Mouse (Mus musculus) neural tube, embryonic 14.5 days (tissue): Measurements from ENCODE around the gene Trp73. TPM values are rescaled to one million over a fixed set of nuclear protein-coding genes. Genes with fewer than 3 reads are reported as not detected.

ENCODE experiments used
- ATAC-seq: fragments of 200-750 bp; cut with Nextera tagmentation; 2 replicates; pipeline ENCODE4 v1.8.0; 2017; ENCODE audit warnings: low read depth, mild to moderate bottlenecking, moderate TSS enrichment, moderate library complexity
- H3K27ac ChIP-seq: fragments of 300-500 bp; sonication (generic); 2 replicates; pipeline ENCODE4 v1.5.1; 2014; ENCODE audit warnings: low read depth, mild to moderate bottlenecking, control low read depth, low read length, moderate library complexity, mixed read lengths
- H3K27me3 ChIP-seq: fragments of 300-500 bp; sonication (generic); 2 replicates; pipeline ENCODE4 v1.6.1; 2014; ENCODE audit warnings: low read length; ENCODE audit not compliant: control insufficient read depth, insufficient read depth
- H3K36me3 ChIP-seq: fragments of 300-500 bp; sonication (generic); 2 replicates; pipeline ENCODE4 v1.6.1; 2014; ENCODE audit warnings: low read length, mixed read lengths; ENCODE audit not compliant: control insufficient read depth, insufficient read depth
- H3K4me1 ChIP-seq: fragments of 300-500 bp; sonication (generic); 2 replicates; pipeline ENCODE4 v1.6.1; 2014; ENCODE audit warnings: low read length; ENCODE audit not compliant: control insufficient read depth, insufficient read depth
- H3K4me2 ChIP-seq: fragments of 300-500 bp; sonication (generic); 2 replicates; pipeline ENCODE4 v1.6.1; 2014; ENCODE audit warnings: mild to moderate bottlenecking, low read depth, low read length, control low read depth
- H3K4me3 ChIP-seq: fragments of 300-500 bp; sonication (generic); 2 replicates; pipeline ENCODE4 v1.5.1; 2014; ENCODE audit warnings: low read depth, low read length, control low read depth, mixed read lengths
- H3K9ac ChIP-seq: fragments of 300-500 bp; sonication (generic); replicated peaks from 2 replicates; pipeline ENCODE4 v1.6.1; 2014; ENCODE audit warnings: low read depth, mild to moderate bottlenecking, control low read depth, low read length, mixed read lengths
- H3K9me3 ChIP-seq: fragments of 300-500 bp; sonication (generic); 2 replicates; pipeline ENCODE4 v1.6.1; 2016; ENCODE audit warnings: low read length; ENCODE audit not compliant: control insufficient read depth
- WGBS: fragments of 180-500 bp; shearing (Covaris S2); extraction: QIAGEN DNeasy Blood & Tissue Kit; methylation state at CpG from one replicate; pipeline ENCODE4 v1.1.7; 2014; 5-methylcytosine and 5-hydroxymethylcytosine counted together
- polyA plus RNA-seq: library from polyadenylated mRNA; unstranded; fragments of >200 nt; fragmentation: Nextera tagmentation; extraction: Ambion mirVana; gene quantifications from 2 replicates; pipeline ENCODE4 v1.2.1, GENCODE M21; 2014

Trp73 gene
- polyA plus RNA-seq, 1 experiment from 2014 or later, result not detected

DNA sequence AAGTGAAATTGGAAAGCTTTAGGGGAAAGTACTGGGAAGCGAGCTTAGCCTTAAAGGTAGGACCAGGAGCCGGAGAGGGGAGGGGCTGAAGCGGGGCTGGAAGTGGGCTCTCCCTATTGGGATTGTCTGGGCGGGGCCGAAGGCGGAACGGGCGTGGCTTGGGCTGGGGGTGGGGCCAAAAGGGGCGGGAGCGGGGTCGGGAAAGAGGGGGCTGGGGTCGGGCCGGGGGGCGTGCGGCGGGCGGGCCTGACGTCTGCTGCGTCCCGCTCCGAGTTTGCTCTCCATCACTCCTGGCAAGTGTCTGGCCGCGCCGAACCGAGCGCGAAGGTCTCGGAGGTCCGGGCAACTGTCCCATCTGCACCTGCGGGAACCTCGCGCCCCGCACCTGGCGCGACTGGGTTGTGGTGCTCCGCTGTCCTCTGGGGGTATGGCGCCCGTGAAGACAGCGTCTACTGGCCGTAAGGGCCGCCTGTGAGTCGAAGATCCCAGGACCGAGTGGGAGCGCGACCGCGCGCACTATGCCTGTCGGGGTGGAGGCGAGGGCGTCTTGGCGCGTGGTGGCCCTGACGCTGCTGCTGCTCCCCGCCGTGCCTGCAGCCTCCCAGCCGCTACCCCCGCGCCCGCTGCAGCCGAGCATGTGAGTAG is 30.6 kb upstream of the Trp73 start, which contains the start of gene Megf6:
TSS of gene Megf6 (plus strand) at position 225 of the 645 bp plus-strand sequence.
- WGBS, result under 1% methylated on average over 54 of the region's 61 CpGs
- Histone ChIP-seq H3K36me3 (no peaks in the 10 kb centered on the region), H3K4me2 (peak within 1 kb of the TSS; percentile 92), H3K4me3 (peak within 1 kb of the TSS; percentile 42), H3K27ac (no peak within 1 kb of the TSS), H3K9ac (peak within 1 kb of the TSS; percentile 41), H3K9me3 (no peaks in the 10 kb centered on the region), H3K27me3 (peaks cover 38% of the 10 kb centered on the region), H3K4me1 (peaks cover 5% of the 10 kb centered on the region)
- peak; percentile 53 for ATAC-seq

DNA sequence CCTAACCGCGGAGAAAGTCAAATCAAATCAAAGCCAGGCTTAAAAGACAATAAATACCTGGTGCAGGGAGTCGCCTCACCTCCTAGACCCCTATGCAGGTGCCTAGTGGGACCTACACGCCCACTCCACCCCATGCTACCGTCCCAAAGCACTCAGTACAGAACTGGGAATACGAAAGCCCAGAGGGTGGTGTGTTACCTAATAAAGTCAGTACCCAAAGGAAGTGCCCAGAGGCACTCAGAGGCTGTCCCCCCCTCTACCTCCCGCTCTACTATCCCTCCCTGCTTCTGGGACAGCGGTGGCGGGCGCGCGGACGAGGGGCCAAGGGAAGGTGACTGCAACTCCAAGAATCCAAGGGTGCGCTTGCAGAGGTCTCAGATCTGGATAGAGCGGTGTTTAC is 30.0 kb upstream of the Trp73 start:
- peak overlapping the region; percentile 92 for H3K4me2 ChIP-seq
- ATAC-seq, result no peak
- H3K9me3 ChIP-seq, result no peaks in the 10 kb centered on the region
- H3K4me1 ChIP-seq, result peaks cover 5% of the 10 kb centered on the region
- no peak overlapping the region for H3K9ac ChIP-seq
- peak overlapping the region; percentile 42 for H3K4me3 ChIP-seq
- peaks cover 38% of the 10 kb centered on the region for H3K27me3 ChIP-seq
- H3K36me3 ChIP-seq, result no peaks in the 10 kb centered on the region
- no peak overlapping the region for H3K27ac ChIP-seq
- WGBS, result under 1% methylated on average over 15 of the region's 15 CpGs

DNA sequence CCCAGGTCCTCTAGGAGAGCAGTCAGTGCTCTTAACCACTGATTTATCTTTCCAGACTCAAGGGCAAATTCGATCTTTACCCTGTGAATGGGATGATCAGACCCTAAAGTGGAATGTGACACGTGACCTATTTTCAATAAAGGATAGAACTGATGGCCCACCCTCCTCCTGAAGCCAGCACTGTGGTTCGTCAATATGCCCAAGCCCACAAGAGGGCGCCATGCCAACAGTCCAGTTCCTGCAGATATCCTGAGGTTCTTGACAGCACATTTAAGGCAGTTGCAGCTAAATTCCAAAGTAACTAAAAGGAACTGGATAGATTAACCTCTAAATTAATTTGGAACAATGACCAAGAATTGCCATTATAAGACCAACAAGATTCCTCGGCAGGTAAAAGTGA is 27.0 kb upstream of the Trp73 start:
- ATAC-seq, result no peak
- Histone ChIP-seq H3K4me2 (no peak overlapping the region), H3K27ac (no peak overlapping the region), H3K9ac (no peak overlapping the region), H3K9me3 (no peaks in the 10 kb centered on the region), H3K4me3 (no peak overlapping the region), H3K4me1 (peaks cover 5% of the 10 kb centered on the region), H3K27me3 (peaks cover 34% of the 10 kb centered on the region), H3K36me3 (no peaks in the 10 kb centered on the region)
- WGBS, result 34% methylated on average over 5 of the region's 5 CpGs

DNA sequence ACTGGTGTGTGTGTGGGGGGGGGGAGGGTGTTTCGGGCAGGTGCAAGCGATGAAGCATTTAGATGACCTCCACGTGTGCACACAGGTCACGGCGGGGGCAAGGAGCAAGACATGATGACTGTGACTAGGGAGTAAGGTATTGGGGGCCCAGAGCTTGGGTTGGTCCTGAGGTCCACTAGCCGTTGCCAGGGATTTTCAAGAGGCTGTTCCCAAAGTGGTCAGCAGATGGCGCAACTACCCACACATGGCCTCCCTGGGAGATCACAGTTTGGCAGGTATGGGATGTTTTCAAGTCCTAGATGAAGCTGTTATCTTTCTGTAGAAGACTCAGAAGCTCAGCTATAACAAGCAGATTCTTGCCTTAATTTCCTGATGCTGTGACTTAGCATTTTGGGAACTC is 23.3 kb upstream of the Trp73 start:
- Histone ChIP-seq H3K36me3 (peaks cover 3% of the 10 kb centered on the region; the same call in 1 of the 2 replicates), H3K27me3 (no peaks in the 10 kb centered on the region), H3K4me3 (no peak overlapping the region), H3K9me3 (no peaks in the 10 kb centered on the region), H3K9ac (no peak overlapping the region), H3K4me2 (no peak overlapping the region), H3K27ac (no peak overlapping the region), H3K4me1 (peaks cover 17% of the 10 kb centered on the region)
- no peak for ATAC-seq
- WGBS, result 15% methylated on average over 7 of the region's 7 CpGs

DNA sequence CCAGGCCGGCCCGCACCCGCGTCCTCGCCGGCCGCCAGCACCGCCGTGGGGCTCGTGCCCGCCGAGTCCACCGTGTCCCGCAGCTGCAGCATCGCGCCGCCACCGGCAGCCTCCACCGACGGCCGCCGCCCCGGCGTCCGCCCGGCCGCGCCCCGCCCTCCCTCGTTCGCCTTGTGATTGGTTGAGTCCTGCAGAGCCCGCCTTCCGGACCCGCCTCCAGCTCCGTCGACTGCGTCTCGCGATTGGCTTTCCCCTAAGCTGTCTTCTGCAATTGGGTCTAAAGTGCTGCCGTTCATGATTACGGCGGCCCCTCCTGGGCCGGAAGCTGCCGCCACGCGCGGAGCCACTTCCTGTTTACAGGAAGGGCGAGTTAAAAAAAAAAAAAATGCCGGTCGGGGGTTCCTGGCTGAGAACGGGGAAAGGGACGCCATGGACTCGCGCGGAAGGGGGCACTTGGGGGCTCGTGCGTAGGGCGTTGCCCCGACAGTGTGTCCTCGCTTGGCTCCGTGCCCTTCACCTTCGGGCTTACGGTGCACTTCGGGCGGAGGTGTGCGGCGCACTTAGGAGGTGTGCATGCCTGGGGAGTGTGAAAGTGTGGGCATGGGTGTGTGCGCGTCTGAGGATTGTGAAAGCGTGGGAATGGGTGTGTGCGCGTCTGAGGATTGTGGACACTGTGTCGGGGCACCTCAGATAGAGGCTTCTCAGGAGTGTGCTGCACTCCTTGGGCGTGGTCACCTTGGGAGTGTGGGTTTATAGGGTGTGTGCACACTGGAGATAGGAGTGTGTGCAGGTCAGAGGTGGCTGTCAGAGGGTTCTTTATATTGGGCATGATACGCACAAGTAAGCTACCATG is 20.8 kb upstream of the Trp73 start, which contains the start of gene Tprgl:
TSS of gene Tprgl (minus strand) at position 129 of the 853 bp plus-strand sequence.
- peaks cover 19% of the 10 kb centered on the region for H3K36me3 ChIP-seq
- H3K9ac ChIP-seq, result peak within 1 kb of the TSS; percentile 80
- ATAC-seq, result peak; percentile 98
- H3K27me3 ChIP-seq, result no peaks in the 10 kb centered on the region
- under 1% methylated on average over 75 of the region's 75 CpGs for WGBS
- H3K9me3 ChIP-seq, result no peaks in the 10 kb centered on the region
- peaks cover 17% of the 10 kb centered on the region for H3K4me1 ChIP-seq
- peak within 1 kb of the TSS; percentile 81 for H3K4me2 ChIP-seq
- H3K27ac ChIP-seq, result peak within 1 kb of the TSS; percentile 76
- peak within 1 kb of the TSS; percentile 85 for H3K4me3 ChIP-seq

DNA sequence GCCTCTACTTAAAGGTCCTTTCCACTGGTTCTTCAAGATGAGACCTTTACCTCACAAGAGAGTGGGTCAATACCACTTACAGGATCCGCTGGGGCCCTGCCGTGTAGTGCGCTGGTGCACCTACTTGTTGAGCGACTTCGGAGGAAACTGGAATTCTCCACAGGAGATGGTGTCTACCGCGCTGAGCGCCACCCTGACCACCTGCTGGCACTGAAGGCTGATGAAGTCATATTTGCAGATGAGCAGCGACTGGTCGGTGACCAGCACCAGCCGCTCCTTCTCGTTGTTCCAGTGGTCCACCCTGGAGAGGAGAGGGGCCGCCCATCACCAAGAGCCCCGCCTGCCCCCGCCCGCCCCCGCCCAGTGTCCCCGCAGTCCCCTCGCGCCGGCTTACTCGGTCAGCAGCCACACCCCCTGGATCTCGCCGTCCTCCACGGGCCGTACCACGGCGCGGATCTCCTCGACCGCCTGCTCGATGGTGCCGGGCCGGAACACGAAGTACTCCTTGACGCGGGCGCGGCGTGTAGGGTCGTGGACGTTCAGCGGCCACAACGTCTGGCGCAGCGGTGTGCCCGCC is 20.0 kb upstream of the Trp73 start:
- 1% methylated on average over 44 of the region's 47 CpGs for WGBS
- peak; percentile 60 for ATAC-seq
- Histone ChIP-seq H3K9ac (peak overlapping the region; percentile 80), H3K9me3 (no peaks in the 10 kb centered on the region), H3K27ac (peak overlapping the region; percentile 76), H3K36me3 (peaks cover 23% of the 10 kb centered on the region), H3K4me2 (peak overlapping the region; percentile 80), H3K27me3 (no peaks in the 10 kb centered on the region), H3K4me1 (peaks cover 17% of the 10 kb centered on the region), H3K4me3 (peak overlapping the region; percentile 85)

DNA sequence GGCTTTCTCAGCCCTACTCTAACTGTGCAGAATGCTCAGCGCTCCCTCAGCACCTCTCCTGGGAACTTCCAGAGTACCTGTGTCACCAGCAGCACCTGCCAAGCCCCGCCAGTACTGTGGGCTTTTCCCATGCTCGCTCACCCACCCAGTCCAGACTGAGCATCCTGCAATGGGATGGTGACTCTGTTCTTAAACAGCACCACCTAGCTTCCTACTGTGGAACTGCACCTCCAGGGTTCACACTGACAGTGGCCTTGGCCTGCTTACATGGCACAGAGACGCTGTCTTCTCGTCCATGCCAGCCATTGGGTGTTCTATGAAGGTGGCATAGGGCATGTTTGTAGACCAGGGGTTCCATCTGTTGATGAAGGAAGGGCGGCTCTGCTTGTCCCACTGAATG is 19.0 kb upstream of the Trp73 start:
- no peak overlapping the region; the same call in 1 of the 2 replicates for H3K4me3 ChIP-seq
- H3K27me3 ChIP-seq, result no peaks in the 10 kb centered on the region
- H3K4me1 ChIP-seq, result peaks cover 17% of the 10 kb centered on the region
- peak; percentile 23; the same call in 1 of the 2 replicates for ATAC-seq
- no peaks in the 10 kb centered on the region for H3K9me3 ChIP-seq
- peak overlapping the region; percentile 80 for H3K4me2 ChIP-seq
- WGBS, result 22% methylated on average over 6 of the region's 6 CpGs
- H3K27ac ChIP-seq, result no peak overlapping the region
- no peak overlapping the region for H3K9ac ChIP-seq
- peaks cover 31% of the 10 kb centered on the region for H3K36me3 ChIP-seq

DNA sequence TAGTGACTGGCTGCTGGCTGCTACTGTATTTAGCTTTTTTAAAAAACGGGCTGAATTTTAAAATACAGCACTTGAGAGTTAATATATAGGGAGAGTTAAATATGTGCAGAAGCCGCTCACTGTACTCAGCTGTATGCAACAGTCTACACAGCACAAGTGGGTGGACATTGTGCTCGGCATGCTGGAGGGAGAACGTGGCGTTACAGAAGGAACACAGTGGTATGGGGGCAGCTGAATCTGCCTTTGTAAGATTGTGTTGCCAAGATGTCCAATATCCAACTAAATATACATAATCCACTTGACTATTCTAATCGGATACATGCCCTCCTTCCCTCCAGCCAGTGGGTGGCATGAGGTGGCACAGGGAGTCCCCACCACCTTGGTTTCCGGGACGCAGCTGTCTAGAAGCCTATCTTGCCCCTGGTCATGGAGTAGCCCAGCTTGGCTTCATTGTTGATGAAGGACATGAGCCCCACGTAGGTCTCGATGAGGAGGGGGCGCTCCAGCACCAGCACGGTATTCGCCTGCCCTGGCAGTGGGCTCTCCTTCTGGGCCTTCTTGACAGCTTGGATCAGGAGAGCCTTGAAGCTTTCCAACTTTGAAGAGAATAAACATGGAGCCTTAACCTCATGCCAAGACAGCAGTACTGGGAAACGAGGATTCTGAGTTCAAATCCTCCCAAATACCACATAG is 18.1 kb upstream of the Trp73 start:
- Histone ChIP-seq H3K4me2 (no peak overlapping the region), H3K4me3 (no peak overlapping the region), H3K27ac (no peak overlapping the region), H3K9ac (no peak overlapping the region), H3K27me3 (no peaks in the 10 kb centered on the region), H3K36me3 (peaks cover 35% of the 10 kb centered on the region), H3K4me1 (peaks cover 17% of the 10 kb centered on the region), H3K9me3 (no peaks in the 10 kb centered on the region)
- 96% methylated on average over 14 of the region's 14 CpGs for WGBS
- no peak for ATAC-seq
